8 mouse cellular contexts compared by ENCODE assay signal in genomic region chr10:84059646-84060491, GRCm38 (mm10).
DNase-seq lines count a peak whose midpoint lies in the region; ATAC-seq lines count a peak whose summit lies in the region.

No protein-coding gene starts in this region.

- WGBS in heart, embryonic 10.5 days = 83% methylated on average over 9 of the region's 9 CpGs
- WGBS in forebrain, embryonic 10.5 days = 54% methylated on average over 9 of the region's 9 CpGs
- 74% methylated on average over 9 of the region's 9 CpGs for WGBS in limb, embryonic 12.5 days
- 88% methylated on average over 9 of the region's 9 CpGs for WGBS in intestine, embryonic 16.5 days

- peaks cover 33% of the 10 kb centered on the region for H3K4me1 ChIP-seq in heart, embryonic 10.5 days
- peaks cover 62% of the 10 kb centered on the region for H3K4me1 ChIP-seq in forebrain, embryonic 10.5 days
- H3K4me1 ChIP-seq in limb, embryonic 12.5 days (replicated peaks) = peaks cover 29% of the 10 kb centered on the region
- H3K4me1 ChIP-seq in intestine, embryonic 16.5 days (ENCODE audit: control insufficient read depth, insufficient read depth, low read length) = peaks cover 6% of the 10 kb centered on the region; the same call in 1 of the 2 replicates

- no peak overlapping the region for H3K4me2 ChIP-seq in limb, embryonic 12.5 days
- no peak overlapping the region for H3K4me2 ChIP-seq in intestine, embryonic 16.5 days (ENCODE audit: low read depth, low read length)

- no peak for DNase-seq in heart, embryonic 10.5 days (ENCODE audit: low spot score)
- DNase-seq in heart, adult 9 months (ENCODE audit: low spot score in 2 of 2) = no peak
- peak; percentile 66 for DNase-seq in cerebellum, adult 11-12 months
- peak; percentile 60 for DNase-seq in forebrain, embryonic 10.5 days (ENCODE audit: extremely low spot score, low spot score)
- no peak for DNase-seq in right cerebral cortex, postnatal 10 days (ENCODE audit: low spot score in 2 of 2)

- H3K4me3 ChIP-seq in heart, embryonic 10.5 days = no peak overlapping the region
- H3K4me3 ChIP-seq in forebrain, embryonic 10.5 days = no peak overlapping the region
- H3K4me3 ChIP-seq in limb, embryonic 12.5 days (replicated peaks) = no peak overlapping the region
- no peak overlapping the region for H3K4me3 ChIP-seq in intestine, embryonic 16.5 days (ENCODE audit: low read length)

- H3K27me3 ChIP-seq in heart, embryonic 10.5 days (ENCODE audit: insufficient read depth, poor library complexity, severe bottlenecking) = no peaks in the 10 kb centered on the region
- 0 out of 2 replicates have a peak, but pooled peaks cover 6% of the 10 kb centered on the region for H3K27me3 ChIP-seq in forebrain, embryonic 10.5 days (ENCODE audit: poor library complexity, severe bottlenecking)
- H3K27me3 ChIP-seq in limb, embryonic 12.5 days = no peaks in the 10 kb centered on the region
- H3K27me3 ChIP-seq in intestine, embryonic 16.5 days (replicated peaks; ENCODE audit: control insufficient read depth, insufficient read depth, low read length) = no peaks in the 10 kb centered on the region

- H3K36me3 ChIP-seq in heart, embryonic 10.5 days = no peaks in the 10 kb centered on the region
- no peaks in the 10 kb centered on the region for H3K36me3 ChIP-seq in forebrain, embryonic 10.5 days (replicated peaks)
- H3K36me3 ChIP-seq in limb, embryonic 12.5 days = no peaks in the 10 kb centered on the region
- H3K36me3 ChIP-seq in intestine, embryonic 16.5 days (ENCODE audit: control insufficient read depth, insufficient read depth, low read length) = no peaks in the 10 kb centered on the region

- no peaks in the 10 kb centered on the region for H3K9me3 ChIP-seq in heart, embryonic 10.5 days
- H3K9me3 ChIP-seq in forebrain, embryonic 10.5 days = no peaks in the 10 kb centered on the region
- no peaks in the 10 kb centered on the region for H3K9me3 ChIP-seq in limb, embryonic 12.5 days
- no peaks in the 10 kb centered on the region for H3K9me3 ChIP-seq in intestine, embryonic 16.5 days (ENCODE audit: control insufficient read depth, low read length)

- peak overlapping the region; percentile 74 for H3K27ac ChIP-seq in heart, embryonic 10.5 days
- H3K27ac ChIP-seq in forebrain, embryonic 10.5 days = peak overlapping the region; percentile 83
- 0 out of 2 replicates have a peak overlapping the region, but pooled peaks have one; percentile 41 for H3K27ac ChIP-seq in limb, embryonic 12.5 days
- H3K27ac ChIP-seq in intestine, embryonic 16.5 days (ENCODE audit: low read length) = no peak overlapping the region

- no peak overlapping the region for H3K9ac ChIP-seq in limb, embryonic 12.5 days (replicated peaks)
- no peak overlapping the region for H3K9ac ChIP-seq in intestine, embryonic 16.5 days (ENCODE audit: low read depth, low read length)

- ATAC-seq in limb, embryonic 12.5 days (ENCODE audit: insufficient number of reproducible peaks, insufficient read depth, low FRiP score, low TSS enrichment, low read depth) = no peak
- ATAC-seq in intestine, embryonic 16.5 days = no peak
- no peak for ATAC-seq in frontal cortex, adult (ENCODE audit: low TSS enrichment)

Comparison
In these comparisons a context has a peak if more than half of its experiments do, and no peak if none do; other contexts are left out.
1. DNase-seq: peak in cerebellum, adult 11-12 months (single experiment) and forebrain, embryonic 10.5 days (single experiment); none in heart, embryonic 10.5 days (single experiment), heart, adult 9 months (0 of 2) and right cerebral cortex, postnatal 10 days (0 of 2).